Mouse (Mus musculus): Measurements from ENCODE around the gene Rab33b.
A peak's percentile ranks its signal among the peaks of the same experiment; 100 is the strongest.
"Not testable (repeated sequence)": the region's sequence is repeated elsewhere in the genome, so short reads cannot be mapped to it uniquely, and the experiment has no call there.

Rab33b gene

GRCm38 (mm10) chr3:51483741-51484359 lies at the start of gene Rab33b:
TSS of gene Rab33b (plus strand) at chr3:51483920.
- Histone ChIP-seq H3K36me3 (ENCODE audit: insufficient read depth, low read length) (peaks cover 8% of the 10 kb centered on the region), H3K4me1 (replicated peaks; ENCODE audit: low read depth, low read length) (peaks cover 22% of the 10 kb centered on the region), H3K4me3 (replicated peaks; ENCODE audit: low read length) (peak within 1 kb of the TSS; percentile 96), H3K27me3 (ENCODE audit: insufficient read depth, low read length) (peaks cover 6% of the 10 kb centered on the region; the same call in 1 of the 2 replicates), H3K9me3 (ENCODE audit: low read length) (no peaks in the 10 kb centered on the region)
- no peak for TF ChIP-seq POU5F1 (IDR thresholded peaks at IDR 0.05; ENCODE audit: borderline replicate concordance, low read length)
- TF ChIP-seq NANOG (IDR thresholded peaks at IDR 0.05; ENCODE audit: borderline replicate concordance, low read length), result no peak
- no peak for TF ChIP-seq CTCF (conservative IDR thresholded peaks at IDR 0.05; ENCODE audit: low read length)

GRCm38 (mm10) chr3:51434364-51434763 lies 49.4 kb upstream of the Rab33b start:
- H3K4me1 ChIP-seq (replicated peaks; ENCODE audit: low read depth, low read length), result peaks cover 24% of the 10 kb centered on the region
- H3K36me3 ChIP-seq (ENCODE audit: insufficient read depth, low read length), result peaks cover 46% of the 10 kb centered on the region
- H3K27me3 ChIP-seq (ENCODE audit: insufficient read depth, low read length); H3K4me3 ChIP-seq (replicated peaks; ENCODE audit: low read length); H3K9me3 ChIP-seq (ENCODE audit: low read length): not testable (repeated sequence)
- TF ChIP-seq CTCF (conservative IDR thresholded peaks at IDR 0.05; ENCODE audit: low read length), result peak; percentile 37

GRCm38 (mm10) chr3:51434871-51435595 lies 48.7 kb upstream of the Rab33b start:
- TF ChIP-seq CTCF (conservative IDR thresholded peaks at IDR 0.05; ENCODE audit: low read length) (no peak), NANOG (IDR thresholded peaks at IDR 0.05; ENCODE audit: borderline replicate concordance, low read length) (no peak), POU5F1 (IDR thresholded peaks at IDR 0.05; ENCODE audit: borderline replicate concordance, low read length) (no peak)
- H3K36me3 ChIP-seq (ENCODE audit: insufficient read depth, low read length), result peaks cover 52% of the 10 kb centered on the region

GRCm38 (mm10) chr3:51468530-51468929 lies 15.2 kb upstream of the Rab33b start:
- Histone ChIP-seq H3K9me3 (ENCODE audit: low read length) (no peaks in the 10 kb centered on the region), H3K27me3 (ENCODE audit: insufficient read depth, low read length) (no peaks in the 10 kb centered on the region), H3K4me1 (replicated peaks; ENCODE audit: low read depth, low read length) (no peaks in the 10 kb centered on the region), H3K36me3 (ENCODE audit: insufficient read depth, low read length) (peaks cover 98% of the 10 kb centered on the region), H3K4me3 (replicated peaks; ENCODE audit: low read length) (no peak overlapping the region)
- TF ChIP-seq NANOG (IDR thresholded peaks at IDR 0.05; ENCODE audit: borderline replicate concordance, low read length) (no peak), POU5F1 (IDR thresholded peaks at IDR 0.05; ENCODE audit: borderline replicate concordance, low read length) (no peak), CTCF (conservative IDR thresholded peaks at IDR 0.05; ENCODE audit: low read length) (no peak)

More at GRCm38 (mm10) chr3:51434871-51435595, 48.7 kb upstream of the Rab33b start:
- no peak overlapping the region for H3K4me3 ChIP-seq (replicated peaks; ENCODE audit: low read length)
- no peaks in the 10 kb centered on the region for H3K9me3 ChIP-seq (ENCODE audit: low read length)
- no peaks in the 10 kb centered on the region for H3K27me3 ChIP-seq (ENCODE audit: insufficient read depth, low read length)
- H3K4me1 ChIP-seq (replicated peaks; ENCODE audit: low read depth, low read length), result peaks cover 24% of the 10 kb centered on the region

DNA sequence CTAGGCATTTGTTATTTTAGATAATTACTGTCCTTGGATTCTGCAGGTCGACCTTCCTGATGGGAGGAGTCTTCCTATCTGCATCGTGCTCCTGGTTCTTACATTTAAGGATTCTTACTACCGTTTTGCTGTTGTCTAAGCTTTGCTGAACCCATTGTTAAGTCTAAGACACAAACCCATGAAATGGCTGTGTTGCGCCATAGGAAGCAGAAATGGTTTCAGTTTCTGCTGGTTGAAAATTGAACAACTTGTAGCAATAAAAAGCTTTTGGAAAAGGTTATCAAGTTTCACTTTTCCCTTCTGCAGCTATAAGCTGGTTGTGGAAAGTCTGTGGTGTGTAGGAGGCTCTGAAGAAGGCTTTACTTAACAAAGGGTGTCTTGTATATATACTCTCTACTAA lies 8.0 kb upstream of the Rab33b start:
- Histone ChIP-seq H3K9me3 (ENCODE audit: low read length) (no peaks in the 10 kb centered on the region), H3K36me3 (ENCODE audit: insufficient read depth, low read length) (peaks cover 50% of the 10 kb centered on the region), H3K4me1 (replicated peaks; ENCODE audit: low read depth, low read length) (no peaks in the 10 kb centered on the region), H3K4me3 (replicated peaks; ENCODE audit: low read length) (no peak overlapping the region), H3K27me3 (ENCODE audit: insufficient read depth, low read length) (no peaks in the 10 kb centered on the region)
- TF ChIP-seq POU5F1 (IDR thresholded peaks at IDR 0.05; ENCODE audit: borderline replicate concordance, low read length) (no peak), NANOG (IDR thresholded peaks at IDR 0.05; ENCODE audit: borderline replicate concordance, low read length) (no peak), CTCF (conservative IDR thresholded peaks at IDR 0.05; ENCODE audit: low read length) (no peak)

GRCm38 (mm10) chr3:51479893-51480292 lies 3.8 kb upstream of the Rab33b start:
- Histone ChIP-seq H3K9me3 (ENCODE audit: low read length) (no peaks in the 10 kb centered on the region), H3K27me3 (ENCODE audit: insufficient read depth, low read length) (peaks cover 4% of the 10 kb centered on the region; the same call in 1 of the 2 replicates), H3K4me3 (replicated peaks; ENCODE audit: low read length) (no peak overlapping the region), H3K36me3 (ENCODE audit: insufficient read depth, low read length) (peaks cover 10% of the 10 kb centered on the region), H3K4me1 (replicated peaks; ENCODE audit: low read depth, low read length) (peaks cover 13% of the 10 kb centered on the region)
- TF ChIP-seq CTCF (conservative IDR thresholded peaks at IDR 0.05; ENCODE audit: low read length), result no peak
- no peak for TF ChIP-seq NANOG (IDR thresholded peaks at IDR 0.05; ENCODE audit: borderline replicate concordance, low read length)
- TF ChIP-seq POU5F1 (IDR thresholded peaks at IDR 0.05; ENCODE audit: borderline replicate concordance, low read length), result no peak

DNA sequence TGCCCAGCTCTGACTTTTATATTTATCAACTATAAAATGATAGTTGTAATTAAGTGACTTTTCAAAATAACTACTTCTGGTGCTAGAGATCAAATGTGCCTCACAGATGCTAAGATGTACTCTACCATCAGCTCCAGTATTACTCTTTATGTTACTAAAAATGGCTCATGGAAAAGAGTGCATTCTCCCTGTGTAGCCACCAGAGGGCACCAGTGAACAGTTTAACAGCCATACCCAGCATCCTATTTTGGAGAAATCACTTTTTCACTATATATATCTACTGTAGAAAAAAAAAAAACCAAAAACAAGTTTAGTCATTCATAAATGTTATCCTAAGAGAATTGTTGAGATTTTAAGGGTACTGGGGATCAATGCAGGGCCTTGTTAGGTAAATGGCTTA lies 2.7 kb upstream of the Rab33b start:
- Histone ChIP-seq H3K36me3 (ENCODE audit: insufficient read depth, low read length) (no peaks in the 10 kb centered on the region), H3K4me1 (replicated peaks; ENCODE audit: low read depth, low read length) (peaks cover 22% of the 10 kb centered on the region), H3K9me3 (ENCODE audit: low read length) (no peaks in the 10 kb centered on the region), H3K4me3 (replicated peaks; ENCODE audit: low read length) (no peak overlapping the region), H3K27me3 (ENCODE audit: insufficient read depth, low read length) (peaks cover 6% of the 10 kb centered on the region; the same call in 1 of the 2 replicates)
- TF ChIP-seq NANOG (IDR thresholded peaks at IDR 0.05; ENCODE audit: borderline replicate concordance, low read length) (no peak), POU5F1 (IDR thresholded peaks at IDR 0.05; ENCODE audit: borderline replicate concordance, low read length) (no peak), CTCF (conservative IDR thresholded peaks at IDR 0.05; ENCODE audit: low read length) (peak; percentile 76)

DNA sequence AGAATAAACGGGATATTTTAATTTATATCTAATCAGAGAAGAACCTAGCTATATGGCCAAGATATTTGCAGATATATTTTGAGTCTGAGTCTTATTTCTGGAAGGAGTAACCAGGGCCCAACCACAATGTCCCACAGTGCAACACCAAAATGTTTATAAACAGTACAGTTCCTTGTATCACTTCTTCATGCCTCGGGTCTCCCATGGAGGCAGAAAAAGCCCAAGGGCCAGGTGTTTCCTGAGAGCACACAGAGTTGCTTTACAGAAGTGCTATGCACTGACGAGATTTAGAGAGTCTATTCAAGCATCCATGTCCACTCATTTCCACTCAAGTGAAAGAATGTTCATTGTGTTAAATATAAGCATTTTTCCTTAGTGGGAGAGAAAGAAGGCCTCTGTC lies 1.8 kb upstream of the Rab33b start:
- TF ChIP-seq NANOG (IDR thresholded peaks at IDR 0.05; ENCODE audit: borderline replicate concordance, low read length) (no peak), POU5F1 (IDR thresholded peaks at IDR 0.05; ENCODE audit: borderline replicate concordance, low read length) (no peak), CTCF (conservative IDR thresholded peaks at IDR 0.05; ENCODE audit: low read length) (no peak)
- Histone ChIP-seq H3K36me3 (ENCODE audit: insufficient read depth, low read length) (peaks cover 4% of the 10 kb centered on the region; the same call in 1 of the 2 replicates), H3K4me1 (replicated peaks; ENCODE audit: low read depth, low read length) (peaks cover 22% of the 10 kb centered on the region), H3K27me3 (ENCODE audit: insufficient read depth, low read length) (peaks cover 6% of the 10 kb centered on the region; the same call in 1 of the 2 replicates), H3K9me3 (ENCODE audit: low read length) (no peaks in the 10 kb centered on the region), H3K4me3 (replicated peaks; ENCODE audit: low read length) (no peak overlapping the region)
